Mouse (Mus musculus): ENCODE data around the gene Olfr648. TPM values are rescaled to one million over a fixed set of nuclear protein-coding genes. Genes with fewer than 3 reads are reported as not detected.

Gene Olfr648
- 0.17 TPM for polyA plus RNA-seq (2017; shearing (Covaris generic))

DNA sequence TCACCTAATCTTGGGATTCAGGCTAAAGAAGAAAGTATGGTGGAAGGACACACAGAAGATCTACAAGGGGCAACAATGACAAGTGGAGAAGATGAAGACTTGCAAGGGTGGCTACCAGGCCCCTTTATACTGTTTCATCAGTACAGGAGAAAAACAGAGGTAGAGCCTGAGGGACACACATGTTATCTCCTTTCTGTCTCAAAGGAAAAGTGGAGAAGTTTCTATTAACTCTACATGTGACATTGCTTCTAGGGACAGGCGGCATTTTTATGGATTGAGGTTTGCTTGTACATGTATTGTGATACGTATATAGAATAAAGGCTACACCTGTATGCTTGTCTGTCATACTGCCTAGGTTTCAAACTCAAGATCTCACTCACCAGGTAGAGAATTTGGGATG lies at the start of gene Olfr648:
Gene Olfr648, minus strand, starts transcription at position 101 of the 400 bp plus-strand sequence.

DNA sequence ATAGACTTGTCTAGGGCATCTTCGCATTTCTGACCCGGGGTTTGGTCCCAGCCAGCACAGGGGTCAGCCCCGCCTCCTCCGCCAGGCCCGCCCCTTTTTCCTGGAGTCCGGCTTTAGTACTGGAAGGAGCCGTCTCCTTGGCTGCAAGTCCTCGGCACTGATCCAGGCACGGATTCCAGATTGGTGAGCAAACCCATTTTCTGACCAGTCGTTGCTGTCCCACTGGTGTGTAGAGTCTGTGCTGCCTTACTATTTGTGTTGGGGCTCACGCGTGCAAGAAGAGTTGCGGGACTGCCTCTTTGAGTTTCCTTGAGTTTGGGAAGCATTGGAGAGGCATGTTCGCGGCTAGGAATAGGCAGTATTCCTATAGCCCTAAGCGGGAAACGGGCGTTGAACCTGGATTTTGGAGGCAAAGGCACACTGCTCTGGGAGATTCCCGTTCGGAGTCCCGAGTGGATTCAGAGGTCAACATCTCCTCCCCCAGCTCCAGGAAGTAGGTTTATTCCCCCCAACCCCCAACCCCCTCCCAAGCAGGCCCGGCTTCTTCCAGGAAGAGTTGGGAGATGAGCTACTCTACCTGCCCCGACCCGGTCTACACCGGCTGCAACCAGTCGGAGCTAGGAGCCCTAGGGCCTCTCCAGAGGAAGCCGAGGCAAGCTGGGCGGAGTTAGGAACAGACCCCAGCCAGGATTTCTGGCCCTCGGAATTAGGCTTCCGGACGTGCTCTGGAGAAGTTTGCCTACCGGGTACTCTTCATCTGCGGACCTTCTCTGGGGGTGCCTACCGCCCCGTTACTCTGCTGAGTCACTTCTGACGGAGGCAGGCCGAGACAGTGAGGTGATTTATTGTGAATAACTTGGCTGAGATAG lies 35.7 kb upstream of the Olfr648 start, which contains the start of gene Trim6:
Gene Trim6, plus strand, starts transcription at position 93 of the 869 bp plus-strand sequence.

DNA sequence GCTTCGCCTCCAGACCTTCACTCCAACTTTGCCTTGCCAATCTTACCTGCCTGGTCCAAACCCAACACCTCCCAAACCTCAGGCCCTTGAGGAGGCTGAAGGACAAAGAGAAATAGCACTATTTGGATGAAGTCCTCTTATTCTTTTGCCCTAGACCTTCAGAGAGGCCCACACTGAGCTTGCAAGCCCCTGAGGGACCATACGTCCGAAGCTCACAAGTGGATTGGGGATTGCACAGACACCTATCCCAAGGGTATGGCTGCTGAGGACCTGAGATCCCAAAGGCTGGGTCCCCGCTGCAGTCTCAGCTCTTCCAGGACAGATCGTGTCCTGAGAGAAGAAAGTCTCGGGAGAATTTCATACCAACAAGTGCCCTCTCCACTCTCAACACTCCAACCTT lies 12.7 kb upstream of the Olfr648 start, which contains the start of gene Olfr649:
Gene Olfr649, minus strand, starts transcription at position 101 of the 400 bp plus-strand sequence.

GRCm38 (mm10) chr7:104150456-104150855 lies 32.7 kb downstream of the Olfr648 start, which contains the start of gene Ubqlnl:
Gene Ubqlnl (minus strand): TSS chr7:104150556.

GRCm38 (mm10) chr7:104143179-104143578 lies 40.0 kb downstream of the Olfr648 start, which contains the start of gene Ubqln3:
Gene Ubqln3 (minus strand): TSS chr7:104143279.

DNA sequence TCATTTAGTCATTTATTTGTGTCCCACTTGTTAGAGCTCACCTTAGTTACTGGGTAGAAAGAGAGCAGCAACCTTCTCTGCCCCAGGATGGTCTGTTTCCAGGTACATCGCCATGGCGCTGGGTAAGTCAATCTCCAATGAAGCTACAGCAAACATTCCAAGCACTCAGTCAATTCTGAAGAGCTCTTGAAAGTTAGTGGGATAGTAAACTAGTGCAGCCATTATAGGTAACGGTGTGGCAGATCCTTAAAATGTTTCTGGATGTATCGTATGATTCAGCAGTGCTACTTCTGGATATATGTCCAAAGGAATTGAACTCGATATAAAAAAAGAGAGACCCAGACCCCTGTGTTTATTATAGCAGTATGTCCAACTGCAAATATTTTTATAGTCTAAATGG lies 45.9 kb downstream of the Olfr648 start, which contains the start of gene Olfr643:
Gene Olfr643, minus strand, starts transcription at position 101 of the 400 bp plus-strand sequence.

DNA sequence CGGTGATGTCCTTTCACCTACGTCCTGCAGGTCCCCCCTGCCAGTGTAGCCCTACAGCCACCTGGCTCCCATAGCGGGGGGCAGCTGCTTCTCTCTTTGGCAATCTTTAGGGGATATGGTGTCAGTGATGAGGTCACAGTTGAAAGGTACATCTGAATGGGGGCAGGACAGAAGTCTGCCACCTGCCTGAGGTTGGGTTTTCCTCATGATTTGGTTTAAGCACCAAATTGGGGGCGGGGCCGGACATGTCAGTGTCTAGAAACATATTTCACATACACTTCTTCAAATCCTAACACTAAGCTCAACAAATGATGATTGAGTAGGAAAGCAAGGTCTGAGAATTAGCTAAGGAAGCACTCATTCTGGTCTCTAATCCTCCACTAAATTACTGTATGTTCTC lies 53.5 kb downstream of the Olfr648 start, which contains the start of gene Ubqln5:
Gene Ubqln5, minus strand, starts transcription at position 101 of the 400 bp plus-strand sequence.

Other genes with a start within 250 kb of the Olfr648 start
- gene Olfr632, start 249.0 kb downstream of the Olfr648 start, polyA plus RNA-seq (2017; shearing (Covaris generic)), result not detected
- gene Olfr633, start 239.0 kb downstream of the Olfr648 start, polyA plus RNA-seq (2017; shearing (Covaris generic)), result not detected
- gene Olfr635, start 212.2 kb downstream of the Olfr648 start, polyA plus RNA-seq (2017; shearing (Covaris generic)), result 0.06 TPM
- gene Olfr638, start 184.6 kb downstream of the Olfr648 start, polyA plus RNA-seq (2017; shearing (Covaris generic)), result not detected
- gene Olfr639, start 166.1 kb downstream of the Olfr648 start, polyA plus RNA-seq (2017; shearing (Covaris generic)), result not detected
- not detected for gene Olfr640, start 157.8 kb downstream of the Olfr648 start, polyA plus RNA-seq (2017; shearing (Covaris generic))
- gene Olfr641, start 147.9 kb downstream of the Olfr648 start, polyA plus RNA-seq (2017; shearing (Covaris generic)), result not detected
- not detected for gene Olfr642, start 130.7 kb downstream of the Olfr648 start, polyA plus RNA-seq (2017; shearing (Covaris generic))
- gene 4930516K23Rik, start 121.9 kb downstream of the Olfr648 start, polyA plus RNA-seq (2017; shearing (Covaris generic)), result 0.25 TPM
- gene Olfr644, start 111.5 kb downstream of the Olfr648 start, polyA plus RNA-seq (2017; shearing (Covaris generic)), result not detected
- gene Olfr645, start 97.9 kb downstream of the Olfr648 start, polyA plus RNA-seq (2017; shearing (Covaris generic)), result not detected
- not detected for gene Olfr646, start 78.5 kb downstream of the Olfr648 start, polyA plus RNA-seq (2017; shearing (Covaris generic))
- gene Ubqln5, start 53.6 kb downstream of the Olfr648 start, polyA plus RNA-seq (2017; shearing (Covaris generic)), result not detected
- gene Olfr643, start 46.0 kb downstream of the Olfr648 start, polyA plus RNA-seq (2017; shearing (Covaris generic)), result not detected
- not detected for gene Ubqln3, start 40.1 kb downstream of the Olfr648 start, polyA plus RNA-seq (2017; shearing (Covaris generic))
- not detected for gene Ubqlnl, start 32.8 kb downstream of the Olfr648 start, polyA plus RNA-seq (2017; shearing (Covaris generic))
- not detected for gene Olfm5, start 18.6 kb downstream of the Olfr648 start, polyA plus RNA-seq (2017; shearing (Covaris generic))
- not detected for gene Olfr649, start 12.6 kb upstream of the Olfr648 start, polyA plus RNA-seq (2017; shearing (Covaris generic))
- gene Trim6, start 35.4 kb upstream of the Olfr648 start, polyA plus RNA-seq (2017; shearing (Covaris generic)), result 2.8 TPM
- gene Trim34a, start 61.1 kb upstream of the Olfr648 start, polyA plus RNA-seq (2017; shearing (Covaris generic)), result 27.7 TPM
- gene Trim5, start 104.7 kb upstream of the Olfr648 start, polyA plus RNA-seq (2017; shearing (Covaris generic)), result 17.1 TPM
- gene Trim12a, start 132.1 kb upstream of the Olfr648 start, polyA plus RNA-seq (2017; shearing (Covaris generic)), result 110 TPM
- not detected for gene Trim34b, start 146.1 kb upstream of the Olfr648 start, polyA plus RNA-seq (2017; shearing (Covaris generic))
- 7.9 TPM for gene Trim12c, start 170.0 kb upstream of the Olfr648 start, polyA plus RNA-seq (2017; shearing (Covaris generic))
- 0.52 TPM for gene Trim30b, start 186.5 kb upstream of the Olfr648 start, polyA plus RNA-seq (2017; shearing (Covaris generic))
- 1.0 TPM for gene Trim30c, start 217.4 kb upstream of the Olfr648 start, polyA plus RNA-seq (2017; shearing (Covaris generic))